Mouse (Mus musculus): ENCODE measurements at regions not wholly inside any gene's neighbourhood (a gene's known extent, or its start where the extent isn't known, plus 50 kb on each side); places are given as distances from the start of the nearest gene placed in this dataset.

DNA sequence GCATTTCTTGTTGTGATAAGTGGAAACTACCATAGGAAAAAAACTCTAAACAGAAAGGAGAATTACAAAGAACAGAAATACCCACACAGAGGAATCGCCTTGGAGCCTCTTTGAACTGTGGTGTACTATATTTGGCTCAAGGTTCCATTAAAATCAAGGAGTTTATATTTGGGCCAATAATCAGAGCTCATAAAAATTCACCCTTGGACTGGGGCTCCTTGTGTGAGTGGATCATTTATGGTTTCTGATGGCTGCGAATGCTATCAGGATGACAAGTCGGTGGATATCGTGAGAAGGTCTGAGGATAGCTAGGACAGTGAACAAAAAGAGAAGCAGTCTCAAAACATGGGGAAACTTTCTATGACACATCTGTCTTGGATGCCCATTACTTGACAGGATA, 92.2 kb upstream of the Klf3 start:
- Histone ChIP-seq H3K4me3 (replicated peaks; ENCODE audit: low read length) (no peak overlapping the region), H3K27ac (replicated peaks; ENCODE audit: low read depth, low read length) (no peak overlapping the region), H3K9me3 (ENCODE audit: control insufficient read depth, low read length) (no peaks in the 10 kb centered on the region), H3K36me3 (ENCODE audit: control insufficient read depth, insufficient read depth, low read length) (no peaks in the 10 kb centered on the region), H3K4me1 (ENCODE audit: control insufficient read depth, insufficient read depth, low read length) (peaks cover 3% of the 10 kb centered on the region; the same call in 1 of the 2 replicates), H3K9ac (ENCODE audit: low read depth, low read length, severe bottlenecking) (no peak overlapping the region), H3K27me3 (ENCODE audit: control insufficient read depth, insufficient read depth, low read length) (no peaks in the 10 kb centered on the region), H3K4me2 (replicated peaks; ENCODE audit: low read depth, low read length, severe bottlenecking) (no peak overlapping the region)
- WGBS: 86% methylated on average over 4 of the region's 4 CpGs
- no peak for TF ChIP-seq POLR2A (IDR thresholded peaks at IDR 0.05; ENCODE audit: borderline replicate concordance, extremely low read depth, insufficient read depth, insufficient read length)
- DNase-seq (ENCODE audit: low spot score) (no peak), ATAC-seq (ENCODE audit: low FRiP score, low read depth) (no peak)

DNA sequence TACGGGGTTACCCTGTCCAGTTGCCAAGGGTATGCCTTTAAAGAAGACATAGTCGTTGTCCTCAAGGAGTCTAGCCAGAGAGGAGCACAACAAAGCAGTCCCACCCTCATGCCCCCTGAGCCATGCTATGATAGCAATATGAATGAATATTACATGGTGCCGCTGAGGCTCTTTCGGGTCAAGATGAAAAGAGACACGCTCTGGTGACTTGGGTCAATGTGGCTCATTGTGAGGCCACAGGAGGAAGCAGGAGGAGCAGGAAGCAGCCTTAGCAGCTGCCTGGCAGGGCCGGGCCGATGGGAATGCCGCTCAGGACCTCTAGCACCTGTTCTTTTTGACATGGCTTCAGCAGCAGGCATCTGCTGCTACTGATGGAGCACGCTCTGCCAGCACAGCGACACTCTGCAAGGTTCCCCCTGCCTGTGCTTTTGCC, 89.0 kb upstream of the Klf3 start:
- 68% methylated on average over 10 of the region's 10 CpGs for WGBS
- no peak for DNase-seq (ENCODE audit: low spot score)
- Histone ChIP-seq H3K27me3 (ENCODE audit: control insufficient read depth, insufficient read depth, low read length) (no peaks in the 10 kb centered on the region), H3K27ac (replicated peaks; ENCODE audit: low read depth, low read length) (no peak overlapping the region), H3K4me1 (ENCODE audit: control insufficient read depth, insufficient read depth, low read length) (no peaks in the 10 kb centered on the region), H3K36me3 (ENCODE audit: control insufficient read depth, insufficient read depth, low read length) (no peaks in the 10 kb centered on the region), H3K9ac (ENCODE audit: low read depth, low read length, severe bottlenecking) (no peak overlapping the region), H3K4me2 (replicated peaks; ENCODE audit: low read depth, low read length, severe bottlenecking) (no peak overlapping the region), H3K4me3 (replicated peaks; ENCODE audit: low read length) (no peak overlapping the region), H3K9me3 (ENCODE audit: control insufficient read depth, low read length) (no peaks in the 10 kb centered on the region)
- TF ChIP-seq POLR2A (IDR thresholded peaks at IDR 0.05; ENCODE audit: borderline replicate concordance, extremely low read depth, insufficient read depth, insufficient read length): no peak
- ATAC-seq (ENCODE audit: low FRiP score, low read depth): peak; percentile 84

DNA sequence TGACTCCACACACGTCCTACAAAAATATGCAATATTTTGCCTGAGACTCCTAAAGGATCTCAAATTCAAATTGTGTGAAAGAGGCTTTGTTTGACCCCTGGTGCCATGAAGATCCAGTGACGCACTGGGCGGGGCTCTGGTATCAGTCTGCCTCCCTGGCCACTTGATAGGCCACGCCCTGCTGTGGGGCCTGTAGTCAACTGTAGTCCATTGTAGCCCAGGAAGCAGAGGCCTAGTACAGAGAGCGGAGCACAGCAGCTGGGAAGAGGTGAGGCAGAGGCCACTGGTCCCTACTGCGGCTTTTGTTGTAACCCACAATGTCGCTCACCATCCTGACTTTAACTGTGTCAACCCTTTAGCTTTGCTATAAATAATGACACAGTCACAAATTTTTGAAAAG, 88.5 kb upstream of the Klf3 start:
- no peak overlapping the region for H3K27ac ChIP-seq (replicated peaks; ENCODE audit: low read depth, low read length)
- H3K36me3 ChIP-seq (ENCODE audit: control insufficient read depth, insufficient read depth, low read length): no peaks in the 10 kb centered on the region
- H3K9ac ChIP-seq (ENCODE audit: low read depth, low read length, severe bottlenecking): no peak overlapping the region
- no peak for TF ChIP-seq POLR2A (IDR thresholded peaks at IDR 0.05; ENCODE audit: borderline replicate concordance, extremely low read depth, insufficient read depth, insufficient read length)
- 73% methylated on average over 7 of the region's 7 CpGs for WGBS
- no peaks in the 10 kb centered on the region for H3K9me3 ChIP-seq (ENCODE audit: control insufficient read depth, low read length)
- DNase-seq (ENCODE audit: low spot score) (peak; percentile 59), ATAC-seq (ENCODE audit: low FRiP score, low read depth) (peak; percentile 81)
- no peaks in the 10 kb centered on the region for H3K27me3 ChIP-seq (ENCODE audit: control insufficient read depth, insufficient read depth, low read length)
- H3K4me3 ChIP-seq (replicated peaks; ENCODE audit: low read length): no peak overlapping the region
- H3K4me1 ChIP-seq (ENCODE audit: control insufficient read depth, insufficient read depth, low read length): no peaks in the 10 kb centered on the region
- no peak overlapping the region for H3K4me2 ChIP-seq (replicated peaks; ENCODE audit: low read depth, low read length, severe bottlenecking)

DNA sequence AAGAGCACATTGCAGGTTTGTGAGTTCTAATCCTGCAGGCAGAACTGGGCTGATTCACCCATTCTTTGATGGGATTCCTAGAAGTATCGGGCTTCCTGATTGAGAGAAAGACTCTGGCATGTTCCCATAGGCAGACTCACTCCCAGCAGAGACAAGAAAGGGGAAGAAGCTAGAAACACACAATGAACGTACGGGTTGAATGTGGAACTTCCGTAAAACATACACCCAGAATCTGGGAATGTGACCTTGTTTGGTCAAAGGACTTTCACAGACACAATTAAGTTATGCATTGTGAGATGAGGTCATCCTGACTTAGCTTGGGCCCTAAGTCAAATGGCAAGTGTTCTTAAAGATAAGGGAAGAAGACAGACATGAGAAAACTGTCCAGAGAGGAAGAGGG, 86.6 kb upstream of the Klf3 start:
- TF ChIP-seq POLR2A (IDR thresholded peaks at IDR 0.05; ENCODE audit: borderline replicate concordance, extremely low read depth, insufficient read depth, insufficient read length): no peak
- H3K27ac ChIP-seq (replicated peaks; ENCODE audit: low read depth, low read length): no peak overlapping the region
- 87% methylated on average over 4 of the region's 4 CpGs for WGBS
- no peaks in the 10 kb centered on the region for H3K36me3 ChIP-seq (ENCODE audit: control insufficient read depth, insufficient read depth, low read length)
- H3K9me3 ChIP-seq (ENCODE audit: control insufficient read depth, low read length): no peaks in the 10 kb centered on the region
- H3K9ac ChIP-seq (ENCODE audit: low read depth, low read length, severe bottlenecking): no peak overlapping the region
- no peak overlapping the region for H3K4me2 ChIP-seq (replicated peaks; ENCODE audit: low read depth, low read length, severe bottlenecking)
- no peak for ATAC-seq (ENCODE audit: low FRiP score, low read depth)
- no peak overlapping the region for H3K4me3 ChIP-seq (replicated peaks; ENCODE audit: low read length)
- no peak for DNase-seq (ENCODE audit: low spot score)
- H3K4me1 ChIP-seq (ENCODE audit: control insufficient read depth, insufficient read depth, low read length): no peaks in the 10 kb centered on the region
- no peaks in the 10 kb centered on the region for H3K27me3 ChIP-seq (ENCODE audit: control insufficient read depth, insufficient read depth, low read length)

DNA sequence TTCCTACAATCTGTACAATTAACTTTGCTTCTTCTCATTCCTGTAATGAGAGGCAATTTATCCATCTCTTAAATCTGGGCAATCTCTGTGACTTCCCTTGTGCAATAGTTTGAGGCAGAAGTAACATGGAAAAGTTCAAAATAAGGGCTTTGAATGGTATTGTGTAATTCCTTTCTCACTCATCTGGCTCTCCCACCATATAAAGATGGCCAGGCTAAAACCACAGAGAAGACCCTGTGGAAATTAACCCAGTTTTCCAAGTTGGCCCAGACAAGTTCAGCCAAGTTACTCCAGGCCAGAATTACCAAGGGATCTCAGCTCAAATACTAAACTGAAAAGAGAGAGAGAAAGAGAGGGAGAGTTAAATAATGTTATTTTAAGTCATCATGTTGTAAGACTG, 81.0 kb upstream of the Klf3 start:
- DNase-seq (ENCODE audit: low spot score): no peak
- Histone ChIP-seq H3K4me1 (ENCODE audit: control insufficient read depth, insufficient read depth, low read length) (no peaks in the 10 kb centered on the region), H3K36me3 (ENCODE audit: control insufficient read depth, insufficient read depth, low read length) (no peaks in the 10 kb centered on the region), H3K4me3 (replicated peaks; ENCODE audit: low read length) (no peak overlapping the region), H3K4me2 (replicated peaks; ENCODE audit: low read depth, low read length, severe bottlenecking) (no peak overlapping the region), H3K27ac (replicated peaks; ENCODE audit: low read depth, low read length) (no peak overlapping the region), H3K9ac (ENCODE audit: low read depth, low read length, severe bottlenecking) (no peak overlapping the region), H3K9me3 (ENCODE audit: control insufficient read depth, low read length) (no peaks in the 10 kb centered on the region), H3K27me3 (ENCODE audit: control insufficient read depth, insufficient read depth, low read length) (no peaks in the 10 kb centered on the region)
- no peak for ATAC-seq (ENCODE audit: low FRiP score, low read depth)
- no peak for TF ChIP-seq POLR2A (IDR thresholded peaks at IDR 0.05; ENCODE audit: borderline replicate concordance, extremely low read depth, insufficient read depth, insufficient read length)

DNA sequence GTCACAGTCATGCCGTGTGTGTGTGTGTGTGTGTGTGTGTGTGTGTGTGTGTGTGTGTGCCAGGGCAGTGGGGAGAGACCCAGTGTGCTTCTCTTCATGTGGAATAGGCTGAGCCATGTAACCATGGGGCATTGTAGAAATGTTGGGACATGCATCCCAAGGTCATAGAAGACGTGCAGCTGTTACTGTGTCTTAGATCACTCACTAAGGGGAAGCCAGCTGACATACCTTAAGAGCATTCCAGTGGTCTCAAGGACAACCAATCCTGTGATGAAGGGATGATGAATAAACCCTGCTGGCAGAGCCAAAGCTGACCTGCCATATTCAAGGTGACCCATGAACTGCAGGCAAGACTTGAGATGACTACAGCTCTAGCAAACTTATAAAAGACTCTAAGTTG, 75.3 kb upstream of the Klf3 start:
- WGBS: 77% methylated on average over 2 of the region's 2 CpGs
- Histone ChIP-seq H3K4me1 (ENCODE audit: control insufficient read depth, insufficient read depth, low read length) (no peaks in the 10 kb centered on the region), H3K4me3 (replicated peaks; ENCODE audit: low read length) (no peak overlapping the region), H3K36me3 (ENCODE audit: control insufficient read depth, insufficient read depth, low read length) (no peaks in the 10 kb centered on the region), H3K9ac (ENCODE audit: low read depth, low read length, severe bottlenecking) (no peak overlapping the region), H3K27me3 (ENCODE audit: control insufficient read depth, insufficient read depth, low read length) (no peaks in the 10 kb centered on the region), H3K9me3 (ENCODE audit: control insufficient read depth, low read length) (no peaks in the 10 kb centered on the region), H3K27ac (replicated peaks; ENCODE audit: low read depth, low read length) (no peak overlapping the region), H3K4me2 (replicated peaks; ENCODE audit: low read depth, low read length, severe bottlenecking) (no peak overlapping the region)
- DNase-seq (ENCODE audit: low spot score) (no peak), ATAC-seq (ENCODE audit: low FRiP score, low read depth) (no peak)
- TF ChIP-seq POLR2A (IDR thresholded peaks at IDR 0.05; ENCODE audit: borderline replicate concordance, extremely low read depth, insufficient read depth, insufficient read length): no peak
